Mouse (Mus musculus) gastrocnemius, adult 8-10 months (tissue): Measurements from ENCODE around the gene Asic5. TPM values are rescaled to one million over a fixed set of nuclear protein-coding genes. Genes with fewer than 3 reads are reported as not detected.

ENCODE experiments used
- DNase-seq, 2 experiments: peaks; one replicate each; pipeline ENCODE4 v3.0.0; 2022; ENCODE audit warnings: low spot score in 2 of 2
- total RNA-seq, 4 experiments: library from RNA; stranded (reverse); gene quantifications; 2 replicates each; pipeline ENCODE4 v1.2.4; 2022

The Asic5 gene
- total RNA-seq: not detected

DNA sequence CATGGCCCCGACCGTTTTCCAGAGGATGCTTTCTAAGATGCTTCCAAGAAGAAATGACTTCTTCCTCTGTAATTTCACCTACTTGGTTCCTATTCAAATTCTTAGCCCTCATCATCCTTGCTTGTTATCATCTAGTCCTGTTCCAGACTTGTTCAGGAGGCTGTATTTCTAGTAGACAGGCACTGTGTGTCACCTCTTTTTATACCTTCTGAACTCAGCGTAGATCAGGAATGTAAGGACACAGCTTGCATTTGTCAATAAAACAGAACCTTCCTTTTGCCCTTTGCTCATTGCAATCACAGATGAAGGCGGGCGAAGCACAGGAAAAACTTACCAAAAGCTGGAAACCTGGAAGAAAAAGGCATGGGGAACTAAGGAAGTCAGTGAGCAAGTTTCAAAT, at the start of gene Asic5:
TSS of gene Asic5 (plus strand) at position 301 of the 400 bp plus-strand sequence.
- no peak for DNase-seq

DNA sequence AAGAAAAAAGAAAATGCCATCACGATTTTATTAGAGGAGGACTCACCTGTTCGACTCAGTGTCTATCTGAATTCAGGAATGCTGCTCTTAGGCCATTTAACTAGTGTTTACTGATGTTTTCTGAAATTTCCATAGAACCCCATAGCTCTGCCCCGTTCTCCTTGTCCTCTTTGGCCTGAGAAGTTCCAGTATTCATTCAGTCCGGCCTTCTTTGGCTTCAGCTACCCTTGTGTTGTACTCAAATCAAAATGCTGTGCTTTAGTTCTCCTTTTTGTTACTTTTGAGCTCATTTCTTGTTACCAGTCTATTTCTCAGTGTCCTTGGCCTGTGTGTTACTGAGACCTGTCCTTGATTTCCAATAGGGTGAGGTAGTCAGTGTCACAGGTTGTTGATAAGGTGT, 48.7 kb upstream of the Asic5 start:
- no peak for DNase-seq

DNA sequence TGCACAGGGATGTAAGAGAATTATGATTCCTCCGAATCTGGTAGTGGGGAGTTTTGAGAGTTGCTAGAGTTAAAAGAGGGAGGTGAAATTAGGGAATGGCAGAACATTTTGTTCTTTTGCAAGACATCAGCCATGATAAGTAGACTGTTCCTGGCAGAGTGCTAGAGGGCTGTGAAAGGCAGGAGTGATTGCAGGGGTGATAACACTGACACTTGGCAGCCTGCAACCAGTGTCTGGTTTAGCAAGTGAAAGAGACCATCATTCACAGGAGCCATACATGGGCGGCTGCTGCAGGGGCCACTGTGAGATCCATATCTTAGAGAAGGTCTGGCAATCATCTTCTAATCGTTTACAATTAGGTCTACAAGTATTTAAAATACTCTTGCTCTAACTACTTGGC, 43.2 kb upstream of the Asic5 start:
- DNase-seq: no peak

DNA sequence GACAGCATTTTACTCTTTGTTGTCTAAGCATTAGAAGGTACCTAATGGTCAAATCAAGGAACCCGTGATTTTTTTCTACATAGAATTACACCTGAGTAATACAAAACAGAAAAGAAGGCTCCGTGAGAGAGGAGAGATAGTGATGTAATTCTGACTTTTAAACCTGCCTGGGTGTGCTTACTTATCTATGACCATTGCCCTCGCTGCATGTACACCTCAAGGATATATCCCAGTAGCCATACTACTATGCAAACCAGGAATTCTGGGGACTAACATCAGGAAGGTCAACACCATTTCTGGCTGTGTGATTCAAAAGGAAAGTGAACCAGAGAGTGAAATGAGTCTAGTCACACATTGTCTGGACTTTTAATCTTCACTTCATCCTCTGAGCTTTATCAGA, 39.7 kb upstream of the Asic5 start:
- no peak for DNase-seq

DNA sequence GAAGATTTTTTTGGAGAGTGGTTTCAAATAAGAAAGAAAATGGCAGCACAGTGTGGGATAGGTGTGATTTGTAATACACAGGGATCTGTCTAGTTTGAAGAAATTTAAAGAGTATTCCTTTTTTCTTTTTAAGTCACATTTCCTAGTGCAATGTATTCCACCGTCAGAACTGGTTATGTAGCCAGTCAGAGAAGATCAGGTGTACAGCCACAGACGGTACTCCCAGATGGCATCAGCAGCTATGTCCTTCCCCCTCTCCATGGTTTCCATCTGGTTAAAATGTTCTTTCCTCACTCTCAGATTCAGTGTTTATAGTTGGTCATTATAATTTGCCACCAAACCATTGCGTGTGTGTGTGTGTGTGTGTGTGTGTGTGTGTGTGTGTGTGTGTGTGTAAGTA, 39.0 kb upstream of the Asic5 start:
- DNase-seq: no peak

DNA sequence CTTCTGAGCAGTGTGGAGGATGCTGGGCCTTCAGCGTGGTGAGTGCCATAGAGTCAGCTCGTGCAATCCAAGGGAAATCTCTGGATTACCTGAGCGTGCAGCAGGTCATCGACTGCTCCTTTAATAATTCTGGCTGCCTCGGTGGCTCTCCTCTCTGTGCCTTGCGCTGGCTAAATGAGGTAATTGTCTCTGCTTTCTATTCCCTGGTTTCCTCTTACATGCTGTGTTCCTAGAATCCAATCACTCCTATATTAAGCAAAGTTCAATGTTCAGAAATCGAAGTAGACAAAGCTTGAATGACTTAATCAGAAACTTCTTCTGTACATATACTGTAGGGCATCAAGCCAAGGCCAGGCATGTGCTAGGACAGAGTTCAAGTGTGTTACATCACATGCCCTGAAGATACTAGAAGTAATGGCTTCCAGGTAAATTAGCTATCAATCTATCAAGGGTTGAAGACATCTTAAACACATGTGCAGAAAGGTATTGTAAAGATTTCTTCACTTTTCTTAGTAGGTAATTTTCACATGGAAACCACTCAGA, 37.2 kb upstream of the Asic5 start:
- DNase-seq: no peak

DNA sequence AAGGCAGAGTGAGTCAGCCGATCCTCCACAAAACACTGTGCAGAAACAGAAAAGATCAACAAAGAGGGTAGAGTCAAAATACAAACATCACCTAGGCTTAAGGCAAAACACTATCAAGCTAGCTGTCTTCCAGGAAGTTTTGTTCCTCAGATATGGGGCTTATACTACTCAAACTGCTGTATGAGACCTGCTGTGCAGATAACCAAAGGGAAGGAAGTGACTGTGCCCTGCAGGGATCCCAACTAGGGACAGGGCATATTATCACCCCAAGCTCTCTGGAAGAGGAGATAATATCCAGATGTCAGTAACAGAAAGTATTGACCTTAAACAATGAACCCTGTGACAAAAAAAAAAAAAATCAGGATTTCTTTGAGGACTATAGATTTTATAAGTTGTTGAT, 33.0 kb upstream of the Asic5 start:
- no peak for DNase-seq

DNA sequence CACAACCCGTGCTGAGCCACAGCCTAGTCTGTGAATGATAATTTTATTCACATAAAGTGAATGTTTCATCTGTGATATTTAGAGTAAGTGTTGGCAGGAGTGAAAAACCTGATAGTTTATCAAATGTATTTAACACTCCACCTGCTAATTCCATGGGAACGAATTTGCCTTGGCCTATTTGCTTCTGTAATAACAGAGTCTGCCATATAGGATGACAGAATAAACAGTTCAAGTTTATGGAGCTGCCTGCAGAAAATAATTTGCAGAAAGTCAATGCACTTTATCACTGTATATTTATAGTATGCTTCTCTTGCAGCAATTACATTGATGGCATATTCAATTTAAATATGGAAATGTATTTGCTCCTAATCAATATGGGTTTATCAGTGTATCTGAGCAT, 30.3 kb upstream of the Asic5 start:
- DNase-seq: no peak

DNA sequence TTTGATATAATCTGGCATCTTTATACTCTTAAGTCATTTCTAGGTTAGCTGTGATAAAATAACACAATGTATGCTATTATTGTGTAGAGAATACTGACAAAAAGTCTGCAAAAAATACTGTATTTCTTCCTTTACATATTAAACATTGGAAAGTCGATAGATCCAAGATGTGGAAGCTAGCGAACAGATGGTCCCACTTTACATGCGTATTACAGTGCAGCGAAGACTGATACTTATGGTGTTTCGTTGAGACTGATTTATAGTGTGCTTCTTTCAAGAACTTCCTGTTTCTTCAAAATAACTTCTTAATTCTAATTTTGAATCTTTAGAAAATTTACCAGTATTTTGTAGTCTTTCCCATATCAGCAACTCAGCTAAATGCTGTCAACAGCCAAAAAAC, 24.6 kb upstream of the Asic5 start:
- no peak for DNase-seq

DNA sequence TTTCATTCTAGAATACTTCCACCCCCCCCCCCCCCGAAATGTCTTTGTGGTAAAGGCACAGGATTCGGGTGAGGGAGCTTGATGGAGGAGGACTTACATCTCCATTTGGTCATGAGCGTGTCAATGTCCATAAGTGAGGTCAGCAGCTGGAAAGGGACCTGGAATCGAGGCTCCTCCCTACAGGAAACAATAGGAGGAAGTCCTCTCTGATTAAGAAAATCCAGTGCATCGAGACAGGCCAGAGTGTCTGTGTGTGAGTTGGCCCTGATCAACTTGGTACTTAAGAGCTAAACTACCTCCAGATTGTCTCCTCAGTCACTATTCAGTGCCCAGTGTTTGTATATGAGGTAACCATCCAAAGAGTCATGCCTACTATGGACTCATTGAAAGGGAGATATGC, 20.8 kb upstream of the Asic5 start:
- no peak for DNase-seq

DNA sequence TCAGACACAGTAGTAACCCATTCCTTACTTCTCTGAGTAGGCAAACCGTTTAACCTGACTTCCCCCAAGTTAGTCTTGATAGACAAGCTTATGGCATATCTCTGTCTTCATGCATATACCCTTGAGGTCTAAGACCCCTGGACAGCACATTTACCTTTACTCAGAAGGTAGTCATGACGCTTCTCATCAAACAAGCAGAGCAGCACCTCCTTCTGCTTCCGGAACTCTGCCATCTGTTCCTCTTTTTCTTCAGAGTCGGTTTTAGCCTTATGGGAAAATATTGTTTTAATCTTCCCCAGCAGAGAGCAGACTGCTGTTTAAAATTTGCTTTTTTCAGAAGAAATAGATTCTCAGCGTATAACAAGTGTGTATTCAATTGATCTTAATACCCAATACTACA, 18.3 kb upstream of the Asic5 start:
- DNase-seq: no peak

DNA sequence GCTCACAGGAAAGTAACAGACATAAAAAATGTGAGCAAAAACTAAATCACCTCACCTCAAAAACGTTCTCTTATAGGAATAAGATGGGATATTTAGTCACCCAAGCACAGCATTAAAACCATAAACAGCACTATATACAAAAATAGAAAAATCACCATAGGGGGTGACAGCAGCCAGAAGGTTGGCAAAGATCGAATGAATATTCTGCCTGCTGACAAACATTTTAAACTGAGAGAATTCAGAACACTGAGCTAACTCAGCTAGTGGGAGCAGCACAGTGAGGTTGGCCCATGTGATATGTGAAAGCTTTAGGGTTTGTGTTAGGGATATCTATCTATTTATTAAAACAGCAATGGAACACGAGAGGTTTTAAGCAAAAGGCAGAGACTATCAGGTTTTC, 17.5 kb upstream of the Asic5 start:
- DNase-seq: no peak

DNA sequence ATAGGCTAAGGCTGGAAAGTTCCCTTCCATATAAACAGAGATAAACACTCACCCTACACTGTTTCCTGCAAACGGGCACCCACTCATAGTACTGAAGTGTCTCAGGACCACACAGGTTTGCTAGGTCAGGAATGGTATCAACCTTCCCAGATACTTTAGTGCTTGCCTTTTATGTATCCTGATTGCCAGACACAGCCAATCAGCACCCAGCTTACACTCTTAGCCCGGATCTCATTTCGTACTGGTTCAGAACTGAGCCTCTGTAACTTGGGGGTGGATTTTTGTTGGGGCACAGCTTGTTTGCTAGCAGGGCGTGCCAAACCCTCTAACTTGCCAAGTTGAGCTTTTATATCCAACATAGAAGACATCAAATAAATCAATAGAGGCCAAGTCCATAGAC, 6.5 kb upstream of the Asic5 start:
- no peak for DNase-seq

DNA sequence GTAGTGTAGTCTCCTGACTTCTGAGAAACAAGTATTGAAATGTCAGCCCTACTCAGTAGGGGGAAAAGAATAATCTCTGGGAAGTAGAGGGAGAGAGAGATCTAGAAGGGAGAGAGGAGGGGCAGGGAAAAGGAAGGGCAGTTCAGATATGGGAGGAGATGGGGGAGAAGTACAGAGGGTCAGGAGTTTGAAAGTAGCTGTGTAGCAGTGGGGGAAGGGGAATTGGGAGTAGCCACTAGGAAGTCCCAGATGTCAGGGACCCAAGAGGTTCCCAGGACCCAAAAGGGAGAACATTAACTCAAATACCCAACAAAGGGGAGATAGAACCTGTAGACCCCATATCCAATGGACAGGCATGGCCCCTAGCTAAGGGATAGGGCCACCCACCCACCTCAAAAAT, 6.0 kb upstream of the Asic5 start, which contains the start of gene Tdo2:
TSS of gene Tdo2 (minus strand) at position 101 of the 400 bp plus-strand sequence.
- no peak for DNase-seq

DNA sequence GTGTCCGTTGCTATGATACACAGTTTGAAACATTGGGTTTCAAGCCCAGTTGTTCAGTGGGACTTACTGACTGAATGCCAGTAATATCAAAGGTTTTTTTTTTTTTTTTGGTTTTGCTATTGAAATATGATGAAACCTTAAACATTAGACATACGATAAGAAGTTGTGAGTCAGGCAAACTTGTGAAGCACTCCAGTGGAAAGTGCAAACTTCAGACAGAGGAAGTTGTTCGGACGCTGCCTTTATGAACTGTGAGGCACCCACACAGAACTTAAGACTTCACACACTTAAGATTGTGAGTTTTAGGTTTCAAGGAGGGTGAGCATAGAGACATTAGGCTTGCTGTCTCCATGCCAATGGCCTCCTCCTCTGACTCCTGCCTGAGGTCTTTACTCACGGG, 514 bp upstream of the Asic5 start:
- no peak for DNase-seq

DNA sequence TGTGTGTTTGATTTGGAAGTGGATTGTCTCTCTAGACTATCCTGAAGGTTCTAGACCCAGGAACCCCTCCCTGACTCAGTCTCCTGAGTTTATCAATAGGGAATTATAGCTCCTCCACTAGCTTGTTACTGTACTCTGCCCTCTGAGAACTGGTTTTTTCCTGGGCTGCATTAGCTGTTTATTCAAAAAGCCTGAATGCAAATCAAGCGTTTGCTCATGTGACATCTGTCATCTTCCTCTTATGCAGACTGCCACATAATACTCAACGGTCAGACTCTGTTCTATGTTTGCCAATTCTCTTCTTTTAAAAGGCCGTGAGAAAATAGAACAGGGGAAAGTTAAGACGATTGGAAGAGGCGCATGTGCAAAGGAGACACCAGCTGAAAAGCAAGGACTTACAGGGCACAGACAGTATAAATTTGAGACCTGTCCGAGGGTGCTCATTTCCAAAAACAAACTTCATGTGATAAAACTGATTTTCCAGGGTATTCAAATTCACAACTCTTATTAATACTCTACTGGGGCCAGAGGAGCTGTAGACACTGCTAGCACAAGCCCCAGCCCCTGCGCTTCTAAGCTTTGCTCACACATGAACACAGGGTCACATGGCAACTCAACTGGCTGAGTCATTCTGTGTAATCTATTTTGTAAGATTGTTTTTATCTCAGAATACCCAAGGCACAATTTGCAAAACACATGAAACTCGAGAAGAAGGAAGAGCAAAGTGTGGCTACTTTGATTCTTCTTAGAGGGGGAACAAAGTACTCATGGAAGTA, 1.2 kb downstream of the Asic5 start:
- no peak for DNase-seq

DNA sequence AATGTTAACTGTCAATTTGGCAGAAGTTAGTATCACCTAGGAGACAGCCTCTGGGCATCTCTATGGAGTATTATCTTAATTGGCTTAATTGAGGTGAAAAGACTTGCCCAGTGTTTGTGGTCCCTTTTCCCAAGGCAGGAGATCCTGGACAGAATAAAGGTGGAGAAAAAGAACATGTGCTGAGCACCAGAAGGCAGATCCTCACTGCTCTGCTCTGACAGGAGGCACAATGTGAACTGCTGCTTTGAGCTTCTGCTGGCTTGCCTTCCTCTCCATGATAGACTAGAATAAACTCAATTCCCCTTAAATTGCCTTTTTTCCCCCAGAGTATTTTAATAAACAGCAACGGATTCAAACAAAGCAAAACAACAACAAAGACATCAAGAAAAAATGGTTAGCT, 3.0 kb downstream of the Asic5 start:
- no peak for DNase-seq

DNA sequence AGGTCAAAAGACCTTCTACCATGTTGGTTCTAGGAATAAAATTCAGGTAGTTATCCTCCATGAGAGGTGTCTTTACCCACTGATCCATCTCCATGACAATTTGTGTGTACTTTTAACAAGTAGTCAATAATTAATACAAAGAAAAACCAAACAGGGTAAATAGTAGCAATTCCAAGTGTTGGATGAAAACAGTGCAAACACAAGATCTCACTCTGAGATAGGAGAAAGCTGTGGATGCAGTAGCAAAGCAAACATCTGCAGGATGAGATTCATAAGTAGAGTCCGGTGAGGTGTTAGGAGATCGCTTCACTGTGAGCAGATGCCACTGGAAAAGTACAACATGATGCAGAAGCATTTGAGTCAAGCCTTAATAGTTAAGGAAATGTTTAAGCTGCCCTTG, 4.0 kb downstream of the Asic5 start:
- DNase-seq: no peak

DNA sequence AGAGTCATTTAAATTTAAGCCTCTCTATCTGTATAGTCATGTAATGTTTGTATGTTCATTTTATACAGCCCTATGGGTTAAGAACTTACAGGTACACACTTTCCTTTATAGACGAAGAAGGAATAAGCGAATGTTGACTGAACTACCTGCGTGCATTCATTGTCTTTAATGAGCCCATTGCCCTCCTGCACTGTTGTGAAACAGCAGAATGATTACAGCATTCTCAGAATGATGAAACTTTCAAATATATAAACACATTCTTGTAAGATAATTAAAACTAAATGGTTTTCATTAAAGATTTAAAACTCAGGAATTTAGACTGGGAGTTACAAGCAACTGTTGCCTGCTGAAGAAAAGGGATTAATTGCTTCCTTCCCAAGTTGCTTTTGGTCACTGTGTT, 5.5 kb downstream of the Asic5 start:
- DNase-seq: no peak

DNA sequence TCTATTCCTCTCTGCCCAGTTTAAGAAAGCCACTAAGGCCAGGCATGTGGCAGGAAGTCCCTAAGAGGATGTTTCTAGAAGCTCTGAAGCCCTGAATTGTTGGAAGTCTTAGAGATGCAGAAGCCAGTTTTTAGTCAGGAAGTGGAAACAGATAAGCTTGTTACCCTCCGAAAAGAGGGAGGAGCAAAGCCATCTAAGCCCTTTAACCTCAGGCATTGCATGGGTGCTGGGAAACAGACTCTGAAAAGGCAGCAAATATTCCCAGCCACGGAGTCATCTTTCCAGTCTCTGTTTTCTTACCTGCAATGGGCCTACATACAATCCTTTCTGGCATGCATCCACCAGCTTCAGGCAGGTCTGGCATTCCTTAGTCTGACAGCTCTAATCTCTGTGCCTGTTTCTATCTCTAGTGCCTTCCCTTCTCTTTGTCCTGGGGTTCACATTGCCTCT, 7.6 kb downstream of the Asic5 start:
- no peak for DNase-seq

DNA sequence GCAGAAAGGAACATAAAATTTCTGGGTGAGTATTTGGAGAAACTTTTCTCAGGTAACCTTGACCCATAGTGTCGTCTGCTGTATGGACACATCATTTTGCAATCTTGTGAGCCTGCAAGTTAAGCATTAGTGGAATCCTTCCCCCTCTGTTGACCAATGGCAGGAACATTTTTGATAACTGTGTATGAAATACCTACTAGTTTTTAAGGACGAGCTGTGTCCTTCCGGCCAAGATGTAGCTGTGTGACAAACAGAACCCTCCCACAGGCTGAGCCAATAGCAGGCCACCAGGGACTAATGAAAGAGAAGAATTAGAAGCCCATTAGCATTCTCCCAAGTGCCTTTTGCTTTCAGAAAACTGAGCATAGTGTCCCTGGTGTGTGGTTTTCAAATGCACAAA, 8.4 kb downstream of the Asic5 start:
- DNase-seq: no peak

DNA sequence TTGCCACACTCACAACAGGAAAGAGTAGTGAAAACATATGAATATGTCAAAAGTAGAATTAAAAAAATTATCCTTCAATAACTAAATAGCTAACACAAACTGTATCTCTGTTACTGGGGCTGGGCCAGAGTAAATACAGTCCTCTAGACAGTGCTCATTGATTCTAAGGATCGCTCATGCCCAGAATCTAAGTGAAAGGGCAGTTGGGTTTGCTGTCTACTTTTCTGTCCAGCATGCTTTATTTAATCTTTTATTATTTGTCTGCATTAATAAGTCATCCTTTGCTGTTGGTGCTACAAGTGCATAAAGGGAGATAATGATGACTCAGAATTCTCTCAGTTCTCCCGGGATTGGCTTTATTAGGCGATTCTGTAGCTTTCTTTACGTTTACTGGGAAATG, 13.3 kb downstream of the Asic5 start:
- no peak for DNase-seq

DNA sequence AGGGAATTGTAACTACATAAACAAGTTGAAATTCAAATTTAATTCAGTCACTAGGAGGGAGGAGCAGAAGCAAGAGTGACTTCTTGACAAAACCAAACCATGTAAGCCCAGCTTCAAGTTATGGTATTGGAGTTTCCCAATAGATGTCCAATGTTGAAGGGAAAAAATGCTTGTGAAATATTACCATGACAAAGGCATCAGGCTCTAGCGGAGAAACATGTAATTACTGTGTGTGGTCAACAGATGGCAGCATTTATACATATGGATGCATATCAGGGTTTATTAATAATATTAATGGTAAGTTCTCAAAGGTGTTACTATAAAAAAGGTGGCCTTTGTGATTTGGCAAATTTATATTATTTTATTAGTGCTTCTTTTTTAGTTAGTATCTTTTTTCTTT, 13.9 kb downstream of the Asic5 start:
- DNase-seq: no peak

DNA sequence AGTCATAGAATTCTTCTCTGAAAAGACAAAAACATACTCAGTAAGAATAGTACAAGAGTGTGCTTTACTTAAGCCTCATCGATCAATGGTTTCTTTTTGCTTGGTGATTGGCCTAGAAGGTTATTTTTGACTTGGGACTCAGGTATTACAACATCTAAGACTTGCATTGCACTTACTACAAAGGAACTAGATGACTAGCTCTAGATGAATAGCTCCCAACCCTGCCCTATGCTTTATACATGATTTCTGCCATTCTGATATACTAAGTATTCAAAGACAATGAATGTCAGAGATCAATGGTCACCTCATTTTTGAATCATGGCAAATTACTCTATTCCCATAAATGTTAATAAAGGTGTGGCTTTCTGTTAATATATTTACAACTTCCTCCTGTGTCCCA, 24.9 kb downstream of the Asic5 start:
- DNase-seq: no peak
